Mouse (Mus musculus): Measurements from ENCODE around the gene Gabrp. TPM values are rescaled to one million over a fixed set of nuclear protein-coding genes. Genes with fewer than 3 reads are reported as not detected.

Gabrp gene
- polyA plus RNA-seq (2011; ENCODE audit: insufficient read depth, insufficient read length, low read depth, missing spikeins) = 0.18 and 0.59 TPM in 2 replicates

DNA sequence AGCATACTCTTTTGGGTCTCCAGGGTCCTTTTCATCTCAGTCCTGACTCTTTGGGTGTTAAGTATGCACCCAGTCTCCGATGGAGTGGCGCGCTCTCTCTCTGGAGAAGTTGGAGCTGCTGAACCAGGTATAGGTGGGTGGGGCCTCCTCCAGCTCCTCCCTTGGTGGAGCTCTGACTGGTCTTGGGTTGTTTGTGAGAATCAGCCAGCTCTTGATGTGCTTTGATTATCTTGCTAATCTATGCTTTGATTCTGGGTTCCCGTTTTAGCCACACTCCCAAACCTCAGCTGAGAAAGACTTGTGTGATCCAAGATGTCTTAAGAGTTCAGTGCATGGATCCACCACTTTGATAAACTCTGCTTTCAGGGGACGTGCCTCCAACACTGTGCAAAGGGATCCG lies at the start of gene Gabrp:
Gene Gabrp (minus strand): TSS at position 101 of the 400 bp plus-strand sequence.
- no peak within 1 kb of the TSS for H3K9ac ChIP-seq (ENCODE audit: low read depth, poor library complexity, severe bottlenecking)
- H3K27ac ChIP-seq (ENCODE audit: insufficient read depth, low read length) = no peak within 1 kb of the TSS
- peaks cover 3% of the 10 kb centered on the region for H3K4me1 ChIP-seq (ENCODE audit: control insufficient read depth, insufficient read depth, low read length)
- no peaks in the 10 kb centered on the region for H3K36me3 ChIP-seq (ENCODE audit: control insufficient read depth, insufficient read depth, low read length, poor library complexity, severe bottlenecking)
- no peaks in the 10 kb centered on the region for H3K9me3 ChIP-seq (replicated peaks; ENCODE audit: control insufficient read depth, insufficient read depth, low read length, poor library complexity, severe bottlenecking)
- no peaks in the 10 kb centered on the region for H3K27me3 ChIP-seq (ENCODE audit: control insufficient read depth, insufficient read depth, low read length, poor library complexity, severe bottlenecking)
- H3K4me3 ChIP-seq (ENCODE audit: low read depth, low read length) = no peak within 1 kb of the TSS
- TF ChIP-seq CTCF (IDR thresholded peaks at IDR 0.05; ENCODE audit: low read depth, low read length) = no peak
- TF ChIP-seq POLR2A (IDR thresholded peaks at IDR 0.05; ENCODE audit: insufficient read depth, low read length) = no peak
- TF ChIP-seq EP300 (IDR thresholded peaks at IDR 0.05; ENCODE audit: insufficient read depth, low read depth, low read length) = no peak

DNA sequence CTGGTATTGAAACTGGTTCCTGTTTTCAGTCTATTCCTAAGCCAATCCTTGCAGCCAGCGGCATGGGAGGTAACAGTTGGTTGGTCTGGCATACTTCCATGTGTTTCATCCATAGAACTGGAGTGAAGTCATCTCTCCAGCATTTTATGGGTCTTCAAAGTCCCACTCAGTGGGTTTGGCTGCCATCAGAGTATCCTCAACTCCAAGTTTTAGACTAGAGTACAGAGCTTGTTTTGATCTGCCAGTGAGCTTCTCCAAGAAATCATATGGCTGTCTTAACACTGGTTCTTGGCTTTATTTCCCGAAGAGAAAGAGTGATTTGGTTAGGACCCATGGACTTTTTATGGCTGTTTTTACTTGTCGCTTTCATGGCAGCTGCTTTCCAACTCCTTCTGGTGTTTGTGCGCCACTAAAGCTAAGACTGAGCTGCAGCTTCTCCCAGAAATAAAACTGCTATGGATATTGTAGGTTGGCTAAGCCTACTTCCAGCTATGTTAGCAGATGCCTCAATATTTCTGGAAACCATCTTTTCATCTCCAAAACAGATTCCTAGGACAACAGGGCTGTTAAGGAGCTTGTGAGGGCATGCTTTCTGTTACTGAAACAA lies 48.5 kb upstream of the Gabrp start:
- H3K36me3 ChIP-seq (ENCODE audit: control insufficient read depth, insufficient read depth, low read length, poor library complexity, severe bottlenecking) = no peaks in the 10 kb centered on the region
- no peak for TF ChIP-seq EP300 (IDR thresholded peaks at IDR 0.05; ENCODE audit: insufficient read depth, low read depth, low read length)
- no peak for TF ChIP-seq POLR2A (IDR thresholded peaks at IDR 0.05; ENCODE audit: insufficient read depth, low read length)
- no peak for TF ChIP-seq CTCF (IDR thresholded peaks at IDR 0.05; ENCODE audit: low read depth, low read length)

DNA sequence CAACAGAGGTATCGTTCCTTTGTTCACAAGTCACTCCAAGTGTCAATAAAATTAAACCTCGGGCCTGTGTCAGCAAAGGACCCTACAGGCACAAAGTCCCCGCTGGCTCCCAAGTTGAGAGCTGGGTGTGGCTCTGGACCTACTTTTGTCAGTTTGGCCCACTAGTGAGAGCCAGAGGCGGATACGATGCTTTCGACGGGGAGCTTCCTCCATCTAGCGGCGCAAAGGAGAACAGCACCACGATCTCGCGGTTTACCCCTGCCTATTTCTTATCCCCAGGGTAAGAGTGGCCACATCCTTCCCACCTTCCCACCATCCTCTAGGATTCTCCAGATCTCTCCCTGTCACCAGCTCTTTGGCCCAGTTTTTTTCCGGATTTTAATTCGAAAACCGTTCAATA lies 35.5 kb upstream of the Gabrp start:
- H3K9me3 ChIP-seq (replicated peaks; ENCODE audit: control insufficient read depth, insufficient read depth, low read length, poor library complexity, severe bottlenecking) = no peaks in the 10 kb centered on the region
- H3K36me3 ChIP-seq (ENCODE audit: control insufficient read depth, insufficient read depth, low read length, poor library complexity, severe bottlenecking) = no peaks in the 10 kb centered on the region
- no peak overlapping the region for H3K27ac ChIP-seq (ENCODE audit: insufficient read depth, low read length)
- H3K4me1 ChIP-seq (ENCODE audit: control insufficient read depth, insufficient read depth, low read length) = no peaks in the 10 kb centered on the region
- no peak overlapping the region for H3K9ac ChIP-seq (ENCODE audit: low read depth, poor library complexity, severe bottlenecking)
- H3K27me3 ChIP-seq (ENCODE audit: control insufficient read depth, insufficient read depth, low read length, poor library complexity, severe bottlenecking) = no peaks in the 10 kb centered on the region
- no peak overlapping the region for H3K4me3 ChIP-seq (ENCODE audit: low read depth, low read length)
- peak; percentile 96 for TF ChIP-seq CTCF (IDR thresholded peaks at IDR 0.05; ENCODE audit: low read depth, low read length)
- peak; percentile 63; the same call in 1 of the 2 replicates for TF ChIP-seq EP300 (IDR thresholded peaks at IDR 0.05; ENCODE audit: insufficient read depth, low read depth, low read length)
- no peak for TF ChIP-seq POLR2A (IDR thresholded peaks at IDR 0.05; ENCODE audit: insufficient read depth, low read length)

More for the DNA sequence above, 48.5 kb upstream of the Gabrp start:
- Histone ChIP-seq H3K4me1 (ENCODE audit: control insufficient read depth, insufficient read depth, low read length) (no peaks in the 10 kb centered on the region), H3K27ac (ENCODE audit: insufficient read depth, low read length) (no peak overlapping the region), H3K4me3 (ENCODE audit: low read depth, low read length) (no peak overlapping the region), H3K27me3 (ENCODE audit: control insufficient read depth, insufficient read depth, low read length, poor library complexity, severe bottlenecking) (no peaks in the 10 kb centered on the region), H3K9me3 (replicated peaks; ENCODE audit: control insufficient read depth, insufficient read depth, low read length, poor library complexity, severe bottlenecking) (no peaks in the 10 kb centered on the region), H3K9ac (ENCODE audit: low read depth, poor library complexity, severe bottlenecking) (no peak overlapping the region)

DNA sequence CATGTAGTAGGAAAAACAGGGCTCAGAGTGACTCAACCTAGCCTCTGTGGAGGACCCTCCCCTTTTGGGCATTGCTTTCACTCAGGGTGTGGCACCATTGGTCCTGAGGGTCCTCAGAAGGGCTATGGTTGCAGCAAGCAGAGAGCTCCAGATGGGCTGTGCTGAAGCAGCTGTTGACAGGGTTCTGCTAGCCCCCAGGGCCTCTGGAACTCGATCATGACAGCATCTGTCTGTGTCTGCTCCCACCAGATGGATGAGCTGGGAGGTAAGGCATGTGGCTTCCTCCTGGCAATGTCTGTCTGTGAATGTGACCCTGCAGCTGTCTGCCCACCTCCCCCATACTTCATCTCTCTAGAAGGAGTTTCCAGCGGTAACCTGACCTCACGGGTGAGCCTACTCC lies 29.0 kb upstream of the Gabrp start:
- no peak overlapping the region for H3K27ac ChIP-seq (ENCODE audit: insufficient read depth, low read length)
- TF ChIP-seq CTCF (IDR thresholded peaks at IDR 0.05; ENCODE audit: low read depth, low read length) = no peak
- no peak for TF ChIP-seq POLR2A (IDR thresholded peaks at IDR 0.05; ENCODE audit: insufficient read depth, low read length)
- peak; percentile 75 for TF ChIP-seq EP300 (IDR thresholded peaks at IDR 0.05; ENCODE audit: insufficient read depth, low read depth, low read length)

DNA sequence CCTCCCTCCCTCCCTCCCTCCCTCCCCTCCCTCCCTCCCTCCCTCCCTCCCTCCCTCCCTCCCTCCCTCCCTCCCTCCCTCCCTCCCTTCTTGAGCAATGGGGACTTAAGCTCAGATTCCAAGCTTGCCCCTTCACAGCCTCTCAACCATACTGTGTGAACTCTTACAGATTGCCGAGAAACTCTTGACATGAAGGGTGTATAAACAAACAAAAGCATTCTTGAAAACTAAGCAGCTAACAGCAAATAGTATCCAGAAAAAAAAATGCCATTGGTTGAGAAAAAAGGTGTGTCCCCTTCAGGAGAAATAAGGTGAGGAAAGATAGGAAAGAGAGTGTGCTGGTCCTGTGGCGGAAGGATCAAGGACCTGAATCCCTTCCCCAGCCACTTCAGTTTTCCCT lies 24.4 kb upstream of the Gabrp start:
- no peak for TF ChIP-seq CTCF (IDR thresholded peaks at IDR 0.05; ENCODE audit: low read depth, low read length)
- TF ChIP-seq EP300 (IDR thresholded peaks at IDR 0.05; ENCODE audit: insufficient read depth, low read depth, low read length) = no peak
- no peak for TF ChIP-seq POLR2A (IDR thresholded peaks at IDR 0.05; ENCODE audit: insufficient read depth, low read length)
- H3K9ac ChIP-seq (ENCODE audit: low read depth, poor library complexity, severe bottlenecking) = no peak overlapping the region
- no peaks in the 10 kb centered on the region for H3K36me3 ChIP-seq (ENCODE audit: control insufficient read depth, insufficient read depth, low read length, poor library complexity, severe bottlenecking)
- H3K4me3 ChIP-seq (ENCODE audit: low read depth, low read length) = no peak overlapping the region
- H3K27me3 ChIP-seq (ENCODE audit: control insufficient read depth, insufficient read depth, low read length, poor library complexity, severe bottlenecking) = no peaks in the 10 kb centered on the region
- no peak overlapping the region for H3K27ac ChIP-seq (ENCODE audit: insufficient read depth, low read length)
- peaks cover 2% of the 10 kb centered on the region for H3K4me1 ChIP-seq (ENCODE audit: control insufficient read depth, insufficient read depth, low read length)
- H3K9me3 ChIP-seq (replicated peaks; ENCODE audit: control insufficient read depth, insufficient read depth, low read length, poor library complexity, severe bottlenecking) = no peaks in the 10 kb centered on the region

More for the DNA sequence above, 29.0 kb upstream of the Gabrp start:
- Histone ChIP-seq H3K9ac (ENCODE audit: low read depth, poor library complexity, severe bottlenecking) (no peak overlapping the region), H3K4me1 (ENCODE audit: control insufficient read depth, insufficient read depth, low read length) (peaks cover 2% of the 10 kb centered on the region), H3K9me3 (replicated peaks; ENCODE audit: control insufficient read depth, insufficient read depth, low read length, poor library complexity, severe bottlenecking) (no peaks in the 10 kb centered on the region), H3K4me3 (ENCODE audit: low read depth, low read length) (no peak overlapping the region), H3K36me3 (ENCODE audit: control insufficient read depth, insufficient read depth, low read length, poor library complexity, severe bottlenecking) (no peaks in the 10 kb centered on the region), H3K27me3 (ENCODE audit: control insufficient read depth, insufficient read depth, low read length, poor library complexity, severe bottlenecking) (no peaks in the 10 kb centered on the region)

DNA sequence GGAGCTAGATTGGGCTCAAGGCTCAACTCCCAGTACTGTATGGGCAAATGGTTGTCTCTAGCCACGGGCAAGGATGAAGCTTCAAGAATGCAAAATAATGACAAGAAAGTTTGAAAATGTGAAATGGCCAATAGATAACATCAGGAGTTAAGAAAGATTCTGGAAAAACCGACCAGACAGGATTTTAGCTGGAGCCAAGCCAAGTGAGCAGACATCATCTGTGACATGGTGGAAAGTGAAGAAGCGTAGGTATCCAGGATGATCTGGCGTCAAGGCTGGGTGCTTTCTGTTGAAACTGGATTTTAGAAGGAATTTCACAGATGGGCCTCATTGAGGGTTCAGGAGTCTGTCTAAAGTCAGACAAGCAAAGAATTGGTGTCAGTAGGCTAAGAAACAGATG lies 20.2 kb upstream of the Gabrp start, which contains the start of gene D130052B06Rik:
Gene D130052B06Rik (plus strand): TSS at position 317 of the 400 bp plus-strand sequence.
- no peak for TF ChIP-seq EP300 (IDR thresholded peaks at IDR 0.05; ENCODE audit: insufficient read depth, low read depth, low read length)
- TF ChIP-seq CTCF (IDR thresholded peaks at IDR 0.05; ENCODE audit: low read depth, low read length) = no peak
- no peak for TF ChIP-seq POLR2A (IDR thresholded peaks at IDR 0.05; ENCODE audit: insufficient read depth, low read length)
- no peaks in the 10 kb centered on the region for H3K9me3 ChIP-seq (replicated peaks; ENCODE audit: control insufficient read depth, insufficient read depth, low read length, poor library complexity, severe bottlenecking)

More for the DNA sequence above, 20.2 kb upstream of the Gabrp start, which contains the start of gene D130052B06Rik:
- H3K27me3 ChIP-seq (ENCODE audit: control insufficient read depth, insufficient read depth, low read length, poor library complexity, severe bottlenecking) = no peaks in the 10 kb centered on the region
- H3K27ac ChIP-seq (ENCODE audit: insufficient read depth, low read length) = no peak within 1 kb of the TSS
- no peaks in the 10 kb centered on the region for H3K4me1 ChIP-seq (ENCODE audit: control insufficient read depth, insufficient read depth, low read length)
- no peak within 1 kb of the TSS for H3K4me3 ChIP-seq (ENCODE audit: low read depth, low read length)
- no peak within 1 kb of the TSS for H3K9ac ChIP-seq (ENCODE audit: low read depth, poor library complexity, severe bottlenecking)
- H3K36me3 ChIP-seq (ENCODE audit: control insufficient read depth, insufficient read depth, low read length, poor library complexity, severe bottlenecking) = no peaks in the 10 kb centered on the region
